Mouse (Mus musculus) lung, postnatal 0 days (tissue): ENCODE data around the gene Rnf17.

Experiments
- CTCF ChIP-seq: IDR thresholded peaks from 2 replicates; pipeline ENCODE4 v1.5.1; 2016; ENCODE audit warnings: antibody characterized with exemption, mild to moderate bottlenecking
- EP300 ChIP-seq: IDR thresholded peaks from 2 replicates; pipeline ENCODE4 v1.6.1; 2016; ENCODE audit warnings: antibody characterized with exemption, mild to moderate bottlenecking, control low read depth

DNA sequence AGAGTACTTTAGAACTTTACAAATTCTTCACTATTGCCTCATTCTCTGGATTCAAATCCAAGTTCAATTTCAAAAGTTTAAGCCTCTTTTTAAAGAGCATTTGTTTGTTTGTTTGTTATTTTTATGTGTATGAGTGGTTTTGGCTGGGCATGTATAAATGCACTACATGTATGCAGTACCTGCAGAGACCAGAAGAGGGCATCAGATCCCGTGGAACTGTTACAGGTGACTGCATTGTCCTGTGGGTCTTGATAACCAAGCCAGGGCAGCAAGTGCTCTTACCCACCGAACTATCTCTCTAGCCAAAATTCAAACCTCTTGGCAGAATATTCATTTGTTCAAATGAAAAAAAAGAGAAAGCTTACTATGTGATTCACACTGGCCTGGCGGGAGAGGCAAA, 33.5 kb upstream of the Rnf17 start:
- peak; percentile 68 for TF ChIP-seq CTCF
- no peak for TF ChIP-seq EP300
